Mouse (Mus musculus): ENCODE data around the gene Tax1bp3.
A peak's percentile ranks its signal among the peaks of the same experiment; 100 is the strongest.

Tax1bp3 gene

DNA sequence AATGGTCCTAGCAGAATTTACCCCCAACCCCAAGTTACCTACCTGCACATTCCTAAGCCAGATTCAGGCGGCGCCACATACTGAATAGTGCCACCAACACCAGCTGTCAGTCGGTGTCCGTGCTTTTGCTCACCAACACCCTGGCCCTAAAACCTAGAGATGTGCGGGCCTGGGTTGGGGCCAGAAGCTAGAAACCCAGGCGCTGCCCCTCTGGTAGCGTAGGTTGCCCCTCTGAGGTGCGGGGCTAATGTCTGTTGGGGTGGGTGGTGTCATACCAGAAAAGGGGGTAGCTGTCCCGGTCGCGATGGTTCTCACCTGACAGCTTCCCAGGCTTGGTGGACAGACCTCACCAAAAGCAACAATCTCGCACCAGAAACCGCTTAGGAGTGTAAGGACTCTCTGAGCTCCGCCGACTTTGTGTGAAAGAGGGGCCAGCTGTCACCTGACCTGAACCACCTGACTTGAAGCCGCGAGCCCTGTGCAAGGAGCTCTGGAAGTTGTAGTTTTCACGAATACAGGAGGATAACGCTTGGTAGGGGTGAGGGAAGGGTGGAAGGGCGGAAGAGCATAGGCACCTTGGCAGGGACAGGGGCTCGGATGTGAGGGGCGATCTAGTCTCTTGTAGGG, 21.8 kb downstream of the Tax1bp3 start, which contains the start of gene Ctns:
TSS of gene Ctns (minus strand) at position 440 of the 627 bp plus-strand sequence.
- peak; percentile 90 for DNase-seq (ENCODE audit: low read depth, low spot score)
- Histone ChIP-seq H3K27me3 (ENCODE audit: control insufficient read depth, insufficient read depth, low read length, poor library complexity, severe bottlenecking) (no peaks in the 10 kb centered on the region), H3K36me3 (ENCODE audit: control insufficient read depth, insufficient read depth, low read length, poor library complexity, severe bottlenecking) (0 out of 2 replicates have a peak, but pooled peaks cover 2% of the 10 kb centered on the region)

DNA sequence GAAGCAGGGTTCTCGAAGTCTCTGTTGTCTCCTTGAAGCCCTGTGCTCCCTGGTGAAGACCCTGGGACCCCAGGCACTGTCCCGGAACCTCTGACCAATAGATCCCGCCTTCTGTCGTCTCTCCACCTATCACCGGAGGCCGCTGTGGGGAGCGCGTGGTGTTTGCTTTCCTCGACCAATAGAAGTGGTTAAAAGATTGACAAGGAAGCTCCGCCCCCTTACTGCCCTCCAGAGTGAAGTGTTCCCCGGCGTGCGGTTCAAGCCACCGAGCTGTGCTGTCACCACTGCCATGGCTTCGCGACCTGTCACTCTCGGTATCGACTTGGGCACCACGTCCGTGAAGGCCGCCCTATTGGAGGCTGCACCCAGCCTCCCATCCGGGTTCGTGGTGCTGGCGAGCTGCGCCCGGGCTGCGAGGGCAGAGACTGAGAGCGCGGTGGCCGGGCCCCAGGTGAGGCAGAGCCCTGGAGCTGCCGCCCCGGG, 22.4 kb downstream of the Tax1bp3 start, which contains the start of gene Shpk:
TSS of gene Shpk (plus strand) at position 231 of the 483 bp plus-strand sequence.
- Histone ChIP-seq H3K27me3 (ENCODE audit: control insufficient read depth, insufficient read depth, low read length, poor library complexity, severe bottlenecking) (no peaks in the 10 kb centered on the region), H3K36me3 (ENCODE audit: control insufficient read depth, insufficient read depth, low read length, poor library complexity, severe bottlenecking) (0 out of 2 replicates have a peak, but pooled peaks cover 2% of the 10 kb centered on the region)
- DNase-seq (ENCODE audit: low read depth, low spot score) = peak; percentile 96

DNA sequence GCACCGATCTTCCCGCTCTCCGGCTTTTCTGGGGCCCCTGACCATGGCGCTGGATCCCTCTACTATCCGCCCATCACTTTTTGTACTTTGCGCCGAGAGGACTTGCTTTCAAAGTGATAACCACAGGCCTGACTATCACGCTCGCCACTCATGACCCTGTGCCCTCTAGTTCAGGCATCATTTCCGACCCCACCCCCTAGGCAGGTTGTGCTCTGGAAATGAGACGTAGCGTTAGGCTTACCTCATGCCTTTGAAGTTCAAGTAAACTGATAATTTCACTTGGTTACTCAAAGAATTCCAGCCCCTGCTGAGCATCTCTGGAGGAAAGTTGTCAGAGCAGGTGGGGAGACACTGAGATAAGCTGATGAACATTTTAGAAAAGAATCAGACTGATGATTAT, 23.0 kb downstream of the Tax1bp3 start:
- DNase-seq (ENCODE audit: low read depth, low spot score) = peak; percentile 66
- no peaks in the 10 kb centered on the region for H3K27me3 ChIP-seq (ENCODE audit: control insufficient read depth, insufficient read depth, low read length, poor library complexity, severe bottlenecking)
- no peaks in the 10 kb centered on the region for H3K36me3 ChIP-seq (ENCODE audit: control insufficient read depth, insufficient read depth, low read length, poor library complexity, severe bottlenecking)

DNA sequence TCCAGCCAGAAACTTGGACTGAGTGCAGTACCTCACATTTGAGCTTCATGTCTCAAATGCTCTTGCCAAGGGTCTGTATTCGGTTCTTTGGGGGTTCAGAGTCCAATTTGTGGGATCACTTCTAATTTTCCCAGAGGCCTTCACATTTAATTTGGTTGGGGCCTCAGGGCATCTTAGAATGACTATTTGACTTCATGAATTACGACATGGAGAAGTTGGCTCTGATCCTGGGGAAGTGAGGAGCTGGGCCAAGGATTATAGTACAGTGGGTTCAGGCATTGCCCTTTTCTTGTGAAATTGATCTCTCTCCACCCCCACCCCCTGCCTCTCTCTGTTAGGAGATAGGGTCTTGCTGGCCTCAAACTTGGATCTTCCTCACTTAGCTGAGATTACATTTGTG, 24.1 kb downstream of the Tax1bp3 start:
- Histone ChIP-seq H3K36me3 (ENCODE audit: control insufficient read depth, insufficient read depth, low read length, poor library complexity, severe bottlenecking) (no peaks in the 10 kb centered on the region), H3K27me3 (ENCODE audit: control insufficient read depth, insufficient read depth, low read length, poor library complexity, severe bottlenecking) (no peaks in the 10 kb centered on the region)
- no peak for DNase-seq (ENCODE audit: low read depth, low spot score)

DNA sequence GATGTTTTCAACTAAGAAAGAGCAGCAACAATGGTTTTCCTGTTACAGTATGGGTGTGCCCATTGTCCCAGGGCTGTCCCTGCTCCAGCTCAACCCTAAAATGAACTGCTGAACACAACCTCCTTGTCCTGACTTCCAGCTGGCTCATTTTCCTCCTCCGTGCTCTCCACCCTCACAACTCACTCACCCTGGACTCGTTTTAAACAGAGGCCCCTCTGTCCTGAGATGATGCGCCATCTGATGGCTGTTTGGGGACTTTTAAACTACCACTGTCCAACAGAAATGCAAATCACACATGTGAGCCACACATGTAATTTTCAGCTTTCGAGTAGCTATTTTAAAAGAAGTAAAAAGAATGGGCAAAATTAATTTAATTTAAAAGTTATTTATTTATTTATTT, 24.7 kb downstream of the Tax1bp3 start:
- H3K27me3 ChIP-seq (ENCODE audit: control insufficient read depth, insufficient read depth, low read length, poor library complexity, severe bottlenecking) = no peaks in the 10 kb centered on the region

DNA sequence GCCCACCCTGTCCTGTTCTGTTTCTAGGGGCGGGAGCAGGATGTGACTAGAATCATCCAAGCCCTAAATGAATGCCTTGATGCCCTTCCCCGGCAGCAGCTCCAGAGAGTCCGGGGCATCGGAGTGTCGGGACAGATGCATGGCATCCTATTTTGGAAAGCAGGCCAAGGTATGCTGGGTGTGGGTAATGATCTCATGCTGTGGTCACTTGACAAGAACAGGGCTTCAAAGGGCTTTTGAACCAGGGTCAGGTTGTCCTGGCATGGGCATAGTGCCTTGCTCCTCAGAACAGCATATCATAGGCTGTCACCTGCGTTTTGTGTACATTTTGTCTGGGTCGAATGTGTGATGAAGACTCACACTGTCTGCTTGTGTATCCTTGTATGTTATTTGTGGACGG, 27.0 kb downstream of the Tax1bp3 start:
- no peaks in the 10 kb centered on the region for H3K27me3 ChIP-seq (ENCODE audit: control insufficient read depth, insufficient read depth, low read length, poor library complexity, severe bottlenecking)
- DNase-seq (ENCODE audit: low read depth, low spot score) = no peak
- H3K36me3 ChIP-seq (ENCODE audit: control insufficient read depth, insufficient read depth, low read length, poor library complexity, severe bottlenecking) = no peaks in the 10 kb centered on the region

More for the DNA sequence above, 24.7 kb downstream of the Tax1bp3 start:
- no peak for DNase-seq (ENCODE audit: low read depth, low spot score)
- H3K36me3 ChIP-seq (ENCODE audit: control insufficient read depth, insufficient read depth, low read length, poor library complexity, severe bottlenecking) = no peaks in the 10 kb centered on the region

DNA sequence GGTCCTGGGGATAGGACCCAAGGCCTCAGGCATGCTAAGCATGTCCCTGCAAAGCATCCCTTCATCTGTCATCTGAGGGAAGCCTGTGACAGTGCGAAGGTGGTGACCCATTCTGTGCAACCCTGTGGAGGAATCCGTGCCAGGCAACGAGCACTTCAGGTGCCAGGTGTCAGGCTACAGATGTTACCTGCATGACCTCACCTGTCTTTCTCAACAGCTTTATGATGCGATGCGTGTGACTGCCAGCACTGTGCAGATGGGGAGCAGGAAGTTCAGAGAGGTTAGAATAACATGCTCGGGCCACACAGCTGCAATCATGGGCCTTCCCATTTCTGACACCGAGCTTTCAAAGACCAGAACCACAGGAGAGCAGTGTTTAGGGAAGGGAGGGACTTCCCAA, 28.3 kb downstream of the Tax1bp3 start:
- Histone ChIP-seq H3K36me3 (ENCODE audit: control insufficient read depth, insufficient read depth, low read length, poor library complexity, severe bottlenecking) (no peaks in the 10 kb centered on the region), H3K27me3 (ENCODE audit: control insufficient read depth, insufficient read depth, low read length, poor library complexity, severe bottlenecking) (no peaks in the 10 kb centered on the region)
- DNase-seq (ENCODE audit: low read depth, low spot score) = no peak

DNA sequence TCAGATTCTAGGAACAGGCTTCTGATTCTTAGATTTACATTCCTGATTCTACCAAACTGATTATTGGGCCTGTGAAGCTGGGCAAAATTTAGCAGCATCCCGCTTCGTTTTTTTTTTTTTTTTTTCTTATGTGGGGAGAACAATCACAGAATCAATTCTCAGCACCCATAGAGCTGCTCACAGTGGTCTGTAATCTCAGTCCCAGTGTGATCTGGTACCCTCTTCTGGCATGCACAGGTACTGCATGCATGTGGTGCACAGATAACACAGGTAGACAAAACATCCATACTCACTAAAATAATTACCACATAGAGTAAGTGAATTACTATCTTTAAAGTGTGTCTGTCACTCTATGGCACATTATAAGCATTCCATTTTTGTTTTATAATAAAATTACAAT, 30.7 kb downstream of the Tax1bp3 start:
- peak; percentile 36 for DNase-seq (ENCODE audit: low read depth, low spot score)
- Histone ChIP-seq H3K36me3 (ENCODE audit: control insufficient read depth, insufficient read depth, low read length, poor library complexity, severe bottlenecking) (no peaks in the 10 kb centered on the region), H3K27me3 (ENCODE audit: control insufficient read depth, insufficient read depth, low read length, poor library complexity, severe bottlenecking) (no peaks in the 10 kb centered on the region)

DNA sequence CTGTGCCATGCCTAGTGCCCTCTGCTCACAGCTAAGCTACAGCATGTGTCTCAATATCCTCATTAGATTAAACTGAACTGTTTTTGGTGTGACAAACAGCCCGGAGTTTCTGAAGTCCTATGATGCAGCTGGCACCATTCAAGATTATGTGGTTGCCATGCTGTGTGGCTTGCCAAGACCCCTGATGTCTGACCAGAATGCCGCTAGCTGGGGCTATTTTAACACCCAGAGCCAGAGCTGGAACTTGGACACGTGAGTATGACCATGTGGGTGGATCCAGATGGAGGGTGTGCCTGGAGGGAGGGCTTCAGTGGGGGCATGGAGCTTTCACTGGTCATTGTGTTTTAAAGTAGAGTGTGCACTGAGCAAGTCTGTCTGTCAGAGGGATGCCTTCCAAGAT, 37.1 kb downstream of the Tax1bp3 start:
- no peaks in the 10 kb centered on the region for H3K36me3 ChIP-seq (ENCODE audit: control insufficient read depth, insufficient read depth, low read length, poor library complexity, severe bottlenecking)
- H3K27me3 ChIP-seq (ENCODE audit: control insufficient read depth, insufficient read depth, low read length, poor library complexity, severe bottlenecking) = no peaks in the 10 kb centered on the region
- no peak for DNase-seq (ENCODE audit: low read depth, low spot score)

DNA sequence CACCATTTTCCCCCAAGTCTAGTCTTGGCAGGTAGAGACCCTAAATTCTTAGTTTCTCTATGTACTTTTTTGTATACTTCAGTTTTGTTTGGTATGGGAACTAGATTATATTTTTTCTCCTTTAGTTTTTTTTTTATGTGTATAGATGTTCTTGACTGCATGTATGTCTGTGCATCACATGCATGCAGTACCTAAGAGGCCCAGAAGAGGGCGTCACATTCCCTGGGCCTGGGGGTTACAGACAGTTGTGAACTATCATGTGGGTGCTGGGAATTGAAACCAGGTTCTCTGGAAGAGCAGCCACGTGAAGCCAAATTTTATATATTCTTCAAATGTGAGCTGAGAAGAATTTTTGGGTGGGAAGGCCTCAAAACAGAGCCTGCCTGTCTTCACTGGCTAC, 42.8 kb downstream of the Tax1bp3 start:
- Histone ChIP-seq H3K27me3 (ENCODE audit: control insufficient read depth, insufficient read depth, low read length, poor library complexity, severe bottlenecking) (no peaks in the 10 kb centered on the region), H3K36me3 (ENCODE audit: control insufficient read depth, insufficient read depth, low read length, poor library complexity, severe bottlenecking) (no peaks in the 10 kb centered on the region; the same call in 1 of the 2 replicates)
- no peak for DNase-seq (ENCODE audit: low read depth, low spot score)

DNA sequence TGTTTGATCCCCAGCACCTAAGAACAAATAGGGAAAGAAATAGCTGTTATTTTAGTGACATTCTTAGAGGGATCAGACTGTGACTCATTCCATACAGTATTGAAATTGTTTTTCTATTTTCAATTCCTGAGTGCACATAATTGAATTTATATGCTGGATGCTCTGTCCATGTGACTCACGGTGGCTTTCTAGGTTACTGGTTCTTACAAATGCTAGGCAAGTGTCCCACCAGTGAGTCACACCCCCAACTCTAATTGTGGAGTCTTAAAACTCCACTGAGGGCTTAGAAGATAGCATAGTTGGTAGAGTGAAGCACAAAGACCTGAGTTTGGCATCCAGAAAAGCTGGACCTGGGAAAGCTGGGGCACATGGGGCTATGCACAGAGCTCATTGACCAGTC, 43.8 kb downstream of the Tax1bp3 start:
- no peaks in the 10 kb centered on the region; the same call in 1 of the 2 replicates for H3K36me3 ChIP-seq (ENCODE audit: control insufficient read depth, insufficient read depth, low read length, poor library complexity, severe bottlenecking)
- H3K27me3 ChIP-seq (ENCODE audit: control insufficient read depth, insufficient read depth, low read length, poor library complexity, severe bottlenecking) = no peaks in the 10 kb centered on the region
- DNase-seq (ENCODE audit: low read depth, low spot score) = no peak

DNA sequence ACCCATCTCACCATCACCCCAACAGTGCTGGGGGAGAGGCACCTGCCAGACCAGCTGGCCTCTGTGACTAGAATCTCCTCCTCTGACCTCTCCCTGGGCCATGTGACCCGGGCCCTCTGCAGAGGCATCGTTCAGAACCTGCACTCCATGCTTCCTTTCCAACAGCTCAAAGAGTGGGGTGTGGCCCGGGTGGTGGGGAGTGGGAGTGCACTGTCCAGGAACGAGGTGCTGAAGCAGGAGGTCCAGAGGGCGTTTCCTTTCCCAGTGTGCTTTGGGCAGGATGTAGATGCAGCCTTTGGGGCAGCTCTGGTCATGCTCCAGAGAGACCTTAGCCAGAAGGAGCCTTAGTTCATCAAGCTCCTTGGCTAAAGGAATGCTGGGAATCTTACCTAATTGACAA, 46.0 kb downstream of the Tax1bp3 start:
- Histone ChIP-seq H3K27me3 (ENCODE audit: control insufficient read depth, insufficient read depth, low read length, poor library complexity, severe bottlenecking) (no peaks in the 10 kb centered on the region), H3K36me3 (ENCODE audit: control insufficient read depth, insufficient read depth, low read length, poor library complexity, severe bottlenecking) (no peaks in the 10 kb centered on the region; the same call in 1 of the 2 replicates)
- no peak for DNase-seq (ENCODE audit: low read depth, low spot score)

DNA sequence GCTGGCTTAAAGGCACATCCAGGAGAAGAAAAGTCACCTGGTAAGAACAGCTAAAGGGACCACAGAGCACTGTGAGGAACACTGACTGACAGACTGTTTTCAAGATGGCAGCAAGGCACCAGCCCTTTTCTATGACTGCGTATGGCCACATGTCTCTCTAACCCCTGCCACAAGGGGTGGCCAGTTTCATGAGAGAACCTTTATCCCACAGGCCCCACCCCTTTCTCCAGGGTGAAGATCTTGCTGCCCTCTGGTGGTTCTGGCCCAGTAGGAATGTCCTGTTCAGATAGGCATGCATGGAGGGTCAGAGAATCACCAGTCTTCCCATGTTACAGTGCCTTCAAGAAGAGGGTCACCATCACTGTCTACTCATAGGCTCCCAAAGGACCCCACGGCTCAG, 47.1 kb downstream of the Tax1bp3 start:
- H3K27me3 ChIP-seq (ENCODE audit: control insufficient read depth, insufficient read depth, low read length, poor library complexity, severe bottlenecking) = no peaks in the 10 kb centered on the region
- no peaks in the 10 kb centered on the region; the same call in 1 of the 2 replicates for H3K36me3 ChIP-seq (ENCODE audit: control insufficient read depth, insufficient read depth, low read length, poor library complexity, severe bottlenecking)
- peak; percentile 22 for DNase-seq (ENCODE audit: low read depth, low spot score)

DNA sequence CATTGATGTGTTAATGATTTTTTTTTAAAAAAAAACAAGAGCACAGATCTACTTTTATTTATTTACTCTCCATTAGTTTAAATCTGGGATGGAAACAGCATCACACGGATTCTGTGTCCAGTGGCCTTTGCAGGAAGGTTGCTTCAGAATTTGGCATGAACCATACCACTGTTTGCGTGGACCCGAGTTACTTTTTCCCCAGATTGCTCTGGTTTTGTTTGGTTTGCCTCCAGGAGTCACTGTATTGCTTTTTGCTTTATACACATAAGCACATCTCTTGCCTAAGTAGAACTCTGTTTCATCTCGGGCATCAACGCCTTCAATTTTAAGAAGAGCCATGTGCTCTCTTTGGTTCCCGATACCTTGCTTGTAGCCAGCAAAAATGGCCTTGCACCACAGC, 49.0 kb downstream of the Tax1bp3 start:
- DNase-seq (ENCODE audit: low read depth, low spot score) = no peak
- Histone ChIP-seq H3K27me3 (ENCODE audit: control insufficient read depth, insufficient read depth, low read length, poor library complexity, severe bottlenecking) (no peaks in the 10 kb centered on the region), H3K36me3 (ENCODE audit: control insufficient read depth, insufficient read depth, low read length, poor library complexity, severe bottlenecking) (no peaks in the 10 kb centered on the region)

DNA sequence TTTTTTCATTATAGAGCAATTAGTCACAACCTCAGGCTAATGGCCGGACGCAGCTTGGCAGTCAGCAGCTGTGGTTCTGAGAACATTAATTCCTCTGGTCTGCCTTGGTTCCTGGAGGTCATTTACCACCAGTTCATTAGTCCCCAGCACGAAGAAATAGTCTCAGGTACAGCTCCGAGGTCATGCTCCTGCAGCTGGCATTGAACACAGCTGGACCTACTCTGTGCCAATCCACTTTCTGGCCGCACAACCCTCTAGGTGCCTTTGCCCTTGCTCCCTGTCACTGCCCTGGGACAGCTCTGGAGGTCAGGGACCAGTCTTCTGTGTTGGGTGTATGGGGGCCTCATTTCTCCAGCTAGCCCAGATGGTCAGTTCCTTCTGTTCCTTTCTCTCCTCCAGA, 52.0 kb downstream of the Tax1bp3 start:
- Histone ChIP-seq H3K27me3 (ENCODE audit: control insufficient read depth, insufficient read depth, low read length, poor library complexity, severe bottlenecking) (no peaks in the 10 kb centered on the region), H3K36me3 (ENCODE audit: control insufficient read depth, insufficient read depth, low read length, poor library complexity, severe bottlenecking) (no peaks in the 10 kb centered on the region)
- DNase-seq (ENCODE audit: low read depth, low spot score) = no peak

DNA sequence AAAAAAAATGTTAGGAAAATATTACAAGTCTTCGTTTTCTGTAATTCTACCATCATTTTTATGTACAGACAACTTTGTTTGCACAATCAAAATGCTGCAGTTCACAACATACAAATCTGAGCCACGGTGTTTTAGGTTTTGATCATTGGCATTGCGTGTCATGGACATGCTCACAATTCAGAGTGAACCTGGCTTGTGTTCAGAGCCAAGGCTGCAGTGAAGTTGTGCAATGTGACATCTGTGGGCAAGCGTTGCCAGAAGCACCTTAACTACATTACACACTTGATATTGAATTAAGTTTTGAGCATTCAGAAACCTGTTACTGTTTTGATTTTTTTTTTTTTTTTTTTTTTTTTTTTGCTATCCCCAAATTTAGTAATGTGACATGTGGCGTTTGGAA, 53.2 kb downstream of the Tax1bp3 start:
- no peak for DNase-seq (ENCODE audit: low read depth, low spot score)
- Histone ChIP-seq H3K36me3 (ENCODE audit: control insufficient read depth, insufficient read depth, low read length, poor library complexity, severe bottlenecking) (no peaks in the 10 kb centered on the region), H3K27me3 (ENCODE audit: control insufficient read depth, insufficient read depth, low read length, poor library complexity, severe bottlenecking) (no peaks in the 10 kb centered on the region)
